Mouse (Mus musculus) cortical plate, adult 2 months (tissue): ENCODE data around the gene Fhit.

Experiments used
- CTCF ChIP-seq: fragments of 200-500 bp; IDR thresholded peaks from 2 replicates; pipeline ENCODE4 v1.5.1; 2011; ENCODE audit warnings: mild to moderate bottlenecking, control low read depth, low read length; ENCODE audit not compliant: insufficient read depth; ENCODE audit errors: extremely low read depth
- POLR2A ChIP-seq: fragments of 200-500 bp; IDR thresholded peaks from 2 replicates; pipeline ENCODE4 v1.6.1; 2011; ENCODE audit warnings: mild to moderate bottlenecking, low read length, control low read depth; ENCODE audit not compliant: insufficient read depth; ENCODE audit errors: extremely low read depth

- TF ChIP-seq CTCF (no peak), POLR2A (no peak)
Measured at GRCm38 (mm10) chr14:10036685-10037215, 1125.1 kb downstream of the Fhit start.
